Comparison of ENCODE assay signal across 14 mouse cellular contexts in the genomic region with DNA sequence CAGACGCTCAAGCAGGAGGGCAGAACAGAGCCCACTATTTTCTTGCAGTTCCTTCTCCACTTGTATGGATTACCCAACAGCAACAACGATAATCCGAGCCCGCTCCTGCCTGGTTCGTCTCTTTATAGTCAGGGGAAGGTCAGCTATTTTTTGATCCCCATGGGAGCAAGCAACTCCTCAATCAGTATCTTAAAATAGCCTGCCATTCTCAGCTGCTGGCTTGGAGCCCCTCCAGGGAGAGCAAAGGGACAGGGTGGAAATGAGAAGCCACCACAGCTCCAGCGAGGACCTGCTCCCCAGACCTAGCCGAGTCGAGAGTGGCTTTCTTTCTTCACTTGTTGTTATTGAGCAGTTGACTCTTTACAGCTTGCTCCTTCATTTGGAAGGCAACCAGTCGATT. TPM values are rescaled to one million over a fixed set of nuclear protein-coding genes. Genes with fewer than 3 reads are reported as not detected.
DNase-seq lines count a peak whose midpoint lies in the region; ATAC-seq and TF ChIP-seq lines count a peak whose summit lies in the region.
"Had no signal": no experiment of that assay in that cellular context is flagged by ENCODE, and none has a peak within 500 bp of the region (broad histone marks: within the 10 kb centered on the region; RNA-seq: fewer than 3 reads in every experiment).

TSS of gene Tmem182 (plus strand) at position 251 of the 400 bp plus-strand sequence.

- no peaks in the 10 kb centered on the region for H3K27me3 ChIP-seq in stomach, postnatal 0 days (ENCODE audit: control insufficient read depth, insufficient read depth, low read length)
- H3K27me3 ChIP-seq: megakaryocyte, embryonic 14.5 days had no signal

- no peaks in the 10 kb centered on the region for H3K9me3 ChIP-seq in stomach, postnatal 0 days (ENCODE audit: control insufficient read depth, low read length)
- H3K9me3 ChIP-seq: megakaryocyte, embryonic 14.5 days had no signal

- peak; percentile 17 to 61 for DNase-seq in kidney, postnatal 25 days
- no peak for DNase-seq in kidney, adult 9 months
- peak; percentile 93 for DNase-seq in gastrocnemius, adult 18-20 months (ENCODE audit: low spot score)
- peak; percentile 89 for DNase-seq in heart, adult 8-10 months (ENCODE audit: low spot score)
- DNase-seq in heart, postnatal 36 days = peak; percentile 70 to 72
- no peak for DNase-seq in stomach, postnatal 0 days (ENCODE audit: low spot score)
- no peak for DNase-seq in embryo, embryonic 11 days
- no peak for DNase-seq in cerebellum, postnatal 4 days (ENCODE audit: low spot score in 2 of 2)
- DNase-seq: retina, postnatal 1 day; thymus, postnatal 25 days had no signal

- no peak within 1 kb of the TSS for H3K27ac ChIP-seq in stomach, postnatal 0 days (replicated peaks)
- H3K27ac ChIP-seq: liver, embryonic 14.5 days had no signal

- no peak within 1 kb of the TSS for H3K4me3 ChIP-seq in stomach, postnatal 0 days (ENCODE audit: low read depth, low read length)
- H3K4me3 ChIP-seq: megakaryocyte, embryonic 14.5 days had no signal

- TF ChIP-seq EP300 in stomach, postnatal 0 days (optimal IDR thresholded peaks at IDR 0.05) = no peak

- WGBS in stomach, postnatal 0 days = 65% methylated on average over 9 of the region's 9 CpGs

- no peak within 1 kb of the TSS for H3K4me2 ChIP-seq in stomach, postnatal 0 days (replicated peaks; ENCODE audit: low read depth)

- no peak for ATAC-seq in stomach, postnatal 0 days (ENCODE audit: low FRiP score, low TSS enrichment)

- H3K9ac ChIP-seq in stomach, postnatal 0 days (ENCODE audit: low read length) = no peak within 1 kb of the TSS
- H3K9ac ChIP-seq: liver, embryonic 14.5 days had no signal

- TF ChIP-seq CTCF in stomach, postnatal 0 days (IDR thresholded peaks at IDR 0.05; ENCODE audit: low read depth) = no peak

- H3K36me3 ChIP-seq in stomach, postnatal 0 days (ENCODE audit: control insufficient read depth, insufficient read depth, low read length) = no peaks in the 10 kb centered on the region

- H3K4me1 ChIP-seq in stomach, postnatal 0 days (replicated peaks; ENCODE audit: control insufficient read depth, insufficient read depth) = no peaks in the 10 kb centered on the region
- H3K4me1 ChIP-seq: megakaryocyte, embryonic 14.5 days had no signal

- intact Hi-C loops in heart, postnatal 36 days (cut with DNase I) = no loop called here

RNA-seq across cellular contexts. Expression of gene Tmem182, which starts in this region (rescaled TPM):
- 100 to 1,000 TPM; 214 to 218 TPM for total RNA-seq in gastrocnemius, adult 18-20 months (2021)
- total RNA-seq in heart, adult 8-10 months (2022) = 100 to 1,000 TPM; 171 to 176 (median 173) TPM
- 100 to 1,000 TPM; 161 to 172 TPM for total RNA-seq in heart, postnatal 36 days (2021)
- 0.17 and 0.23 TPM in 2 replicates for polyA plus RNA-seq in stomach, postnatal 0 days (2015; fragmentation: Nextera tagmentation; extraction: Ambion mirVana)
- total RNA-seq: common myeloid progenitor, adult 5-6 weeks; hematopoietic stem cell, adult 5-6 weeks had no signal
- polyA plus RNA-seq: liver, embryonic 14.5 days had no signal

Comparison
In these comparisons a context has a peak if more than half of its experiments do, and no peak if none do; other contexts are left out.
1. DNase-seq: peak in kidney, postnatal 25 days (2 of 2), gastrocnemius, adult 18-20 months (single experiment), heart, adult 8-10 months (single experiment) and heart, postnatal 36 days (2 of 2); none in kidney, adult 9 months (single experiment), stomach, postnatal 0 days (single experiment), embryo, embryonic 11 days (single experiment) and cerebellum, postnatal 4 days (0 of 2).